Mouse (Mus musculus) yolk sac, embryonic 10.5 days (tissue): Measurements from ENCODE around the gene Gm13287.
"Not testable (repeated sequence)": the region's sequence is repeated elsewhere in the genome, so short reads cannot be mapped to it uniquely, and the experiment has no call there.

Experiments used
- DNase-seq: peaks from one replicate; pipeline ENCODE4 v3.0.0-alpha.2; 2017; ENCODE audit warnings: low spot score

The Gm13287 gene

GRCm38 (mm10) chr4:88802954-88803353 lies at the start of gene Gm13287:
Gm13287 (plus strand) TSS chr4:88803254.
- DNase-seq: not testable (repeated sequence)

GRCm38 (mm10) chr4:88754818-88755340 lies 48.2 kb upstream of the Gm13287 start, which contains the start of gene Gm13271:
Gm13271 (plus strand) TSS chr4:88754868.
- not testable (repeated sequence) for DNase-seq

- DNase-seq: peak; percentile 32
These were observed 46.2 kb upstream of the Gm13287 start for GRCm38 (mm10) chr4:88756581-88757513.

GRCm38 (mm10) chr4:88757628-88758031 lies 45.4 kb upstream of the Gm13287 start:
- peak; percentile 86 for DNase-seq

GRCm38 (mm10) chr4:88758751-88759150 lies 44.3 kb upstream of the Gm13287 start:
- DNase-seq: not testable (repeated sequence)

- not testable (repeated sequence) for DNase-seq
These were observed 43.3 kb upstream of the Gm13287 start, which contains the start of gene Gm13283 for GRCm38 (mm10) chr4:88759610-88760268. Gm13283 (plus strand) TSS chr4:88760119.

- peak; percentile 64 for DNase-seq
These were observed 42.6 kb upstream of the Gm13287 start for GRCm38 (mm10) chr4:88760431-88760830.

- not testable (repeated sequence) for DNase-seq
These were observed 41.3 kb upstream of the Gm13287 start for GRCm38 (mm10) chr4:88761776-88762175.

- DNase-seq: not testable (repeated sequence)
These were observed 40.7 kb upstream of the Gm13287 start for GRCm38 (mm10) chr4:88762341-88762740.

GRCm38 (mm10) chr4:88763384-88764018 lies 39.6 kb upstream of the Gm13287 start:
- peak; percentile 74 for DNase-seq

- DNase-seq: not testable (repeated sequence)
These were observed 29.5 kb upstream of the Gm13287 start, which contains the start of gene Gm13290 for GRCm38 (mm10) chr4:88773534-88773933. Gm13290 (plus strand) TSS chr4:88773834.

GRCm38 (mm10) chr4:88776622-88777021 lies 26.4 kb upstream of the Gm13287 start, which contains the start of gene Gm13289:
Gm13289 (plus strand) TSS chr4:88776922.
- not testable (repeated sequence) for DNase-seq

GRCm38 (mm10) chr4:88779550-88779949 lies 23.5 kb upstream of the Gm13287 start, which contains the start of gene Gm13272:
Gm13272 (plus strand) TSS chr4:88779850.
- not testable (repeated sequence) for DNase-seq

- DNase-seq: not testable (repeated sequence)
These were observed 22.7 kb upstream of the Gm13287 start for GRCm38 (mm10) chr4:88780320-88780719.

GRCm38 (mm10) chr4:88781831-88782230 lies 21.2 kb upstream of the Gm13287 start, which contains the start of gene Ifnz:
Ifnz (plus strand) TSS chr4:88782131.
- not testable (repeated sequence) for DNase-seq

- DNase-seq: not testable (repeated sequence)
These were observed 20.7 kb upstream of the Gm13287 start for GRCm38 (mm10) chr4:88782335-88782734.

GRCm38 (mm10) chr4:88785409-88785808 lies 17.6 kb upstream of the Gm13287 start, which contains the start of gene Gm13276:
Gm13276 (plus strand) TSS chr4:88785709.
- not testable (repeated sequence) for DNase-seq

GRCm38 (mm10) chr4:88788402-88788801 lies 14.7 kb upstream of the Gm13287 start, which contains the start of gene Gm13277:
Gm13277 (plus strand) TSS chr4:88788632.
- not testable (repeated sequence) for DNase-seq

GRCm38 (mm10) chr4:88791250-88791649 lies 11.8 kb upstream of the Gm13287 start, which contains the start of gene Gm13278:
Gm13278 (plus strand) TSS chr4:88791550.
- not testable (repeated sequence) for DNase-seq

- DNase-seq: not testable (repeated sequence)
These were observed 8.9 kb upstream of the Gm13287 start, which contains the start of gene Gm13275 for GRCm38 (mm10) chr4:88793936-88794675. Gm13275 (plus strand) TSS chr4:88794487.
